Mouse (Mus musculus) kidney, postnatal 10 days (tissue): ENCODE results near the gene Metrnl.
A peak's percentile ranks its signal among the peaks of the same experiment; 100 is the strongest.

Experiments
- DNase-seq: peaks from one replicate; pipeline ENCODE4 v3.0.0; 2021; ENCODE audit warnings: mixed read lengths

Metrnl gene

GRCm38 (mm10) chr11:121740906-121741305, 39.6 kb downstream of the Metrnl start:
- peak; percentile 39 for DNase-seq

GRCm38 (mm10) chr11:121741433-121741832, 40.1 kb downstream of the Metrnl start:
- DNase-seq: no peak

GRCm38 (mm10) chr11:121743113-121743512, 41.8 kb downstream of the Metrnl start:
- DNase-seq: no peak

GRCm38 (mm10) chr11:121743915-121744628, 42.7 kb downstream of the Metrnl start:
- no peak for DNase-seq

GRCm38 (mm10) chr11:121746941-121747494, 45.7 kb downstream of the Metrnl start:
- DNase-seq: no peak

GRCm38 (mm10) chr11:121748003-121748684, 46.8 kb downstream of the Metrnl start:
- DNase-seq: no peak
